Mouse (Mus musculus): ENCODE data around the gene Olfr1499.
"Not testable (repeated sequence)": the region's sequence is repeated elsewhere in the genome, so short reads cannot be mapped to it uniquely, and the experiment has no call there.

Olfr1499 gene

DNA sequence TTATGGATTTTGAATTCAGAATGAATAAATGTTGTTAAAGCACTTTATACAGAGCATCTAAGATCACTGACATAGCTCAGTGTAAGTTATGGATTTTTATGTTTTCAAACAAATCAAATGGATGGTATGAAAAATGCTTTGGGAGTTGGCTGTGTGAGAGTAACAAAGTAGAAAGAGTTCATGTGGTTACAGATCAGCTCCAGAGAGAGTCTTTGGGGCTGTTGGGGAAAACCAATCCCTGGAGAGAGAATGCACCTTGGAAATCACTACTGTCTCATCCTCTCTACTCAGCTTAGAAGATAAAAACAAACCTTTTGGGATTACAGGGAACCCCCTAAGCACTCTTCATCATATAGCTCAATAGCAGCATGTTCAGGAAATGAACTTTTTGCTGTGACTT lies at the start of gene Olfr1499:
TSS of gene Olfr1499 (minus strand) at position 101 of the 400 bp plus-strand sequence.
- ATAC-seq (ENCODE audit: low TSS enrichment) = no peak

DNA sequence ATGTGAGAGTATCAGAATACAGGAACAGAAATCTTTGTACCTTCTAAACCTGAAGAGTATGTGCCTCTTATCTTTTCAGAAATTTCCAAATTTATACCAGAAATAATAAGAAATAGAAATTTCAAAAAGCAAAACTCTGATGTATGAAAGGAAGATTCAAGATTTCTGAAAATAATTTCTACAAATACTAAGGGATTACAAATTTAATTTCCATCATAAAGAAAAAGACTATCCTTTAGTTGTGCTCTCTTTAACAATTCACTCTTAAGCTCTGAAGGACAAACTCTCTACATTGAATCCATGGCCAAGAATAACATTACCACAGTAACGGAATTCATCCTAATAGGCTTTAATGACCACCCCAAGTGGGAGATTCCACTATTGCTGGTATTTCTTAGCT lies 42.2 kb upstream of the Olfr1499 start, which contains the start of gene Olfr1502:
TSS of gene Olfr1502 (plus strand) at position 301 of the 400 bp plus-strand sequence.
- no peak for ATAC-seq (ENCODE audit: low TSS enrichment)

DNA sequence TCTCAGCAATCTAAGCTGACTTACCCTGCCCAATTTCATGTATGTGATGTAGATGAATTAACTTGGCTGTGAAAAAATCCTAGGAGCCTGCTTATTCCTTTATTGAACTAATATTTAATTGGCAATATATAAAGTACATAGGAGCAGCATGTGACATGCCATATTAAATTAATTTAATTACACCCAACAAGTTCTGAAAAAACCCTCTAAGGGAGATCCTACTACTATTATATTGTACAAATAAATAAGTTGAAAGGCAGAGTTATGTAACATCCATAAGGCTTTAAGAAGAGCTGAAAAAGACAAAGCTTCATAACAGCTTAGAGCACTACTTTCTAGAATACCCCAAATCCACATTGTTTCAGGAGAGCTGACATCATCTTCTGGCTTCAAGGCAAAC lies 31.3 kb upstream of the Olfr1499 start, which contains the start of gene Olfr1501:
TSS of gene Olfr1501 (minus strand) at position 101 of the 400 bp plus-strand sequence.
- ATAC-seq (ENCODE audit: low TSS enrichment) = not testable (repeated sequence)

DNA sequence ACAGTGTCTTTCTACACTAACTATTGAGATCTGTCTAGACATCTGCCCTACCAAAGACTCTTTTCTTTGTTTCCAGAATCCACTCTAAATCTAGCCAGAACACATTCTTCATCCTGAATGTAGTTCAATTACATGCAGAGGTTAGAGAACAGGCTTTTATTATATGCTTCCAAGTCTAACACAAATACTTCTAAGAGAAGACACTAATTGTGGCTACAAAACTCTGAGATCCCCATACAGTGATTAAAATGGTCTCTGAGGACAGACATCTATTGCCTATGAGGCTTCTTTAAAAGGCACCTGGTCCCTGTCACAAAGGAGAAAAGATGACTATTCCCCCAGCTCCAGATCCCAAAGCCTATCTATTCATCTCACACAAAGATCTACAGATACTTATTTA lies 11.1 kb upstream of the Olfr1499 start, which contains the start of gene Olfr1500:
TSS of gene Olfr1500 (minus strand) at position 101 of the 400 bp plus-strand sequence.
- no peak for ATAC-seq (ENCODE audit: low TSS enrichment)

DNA sequence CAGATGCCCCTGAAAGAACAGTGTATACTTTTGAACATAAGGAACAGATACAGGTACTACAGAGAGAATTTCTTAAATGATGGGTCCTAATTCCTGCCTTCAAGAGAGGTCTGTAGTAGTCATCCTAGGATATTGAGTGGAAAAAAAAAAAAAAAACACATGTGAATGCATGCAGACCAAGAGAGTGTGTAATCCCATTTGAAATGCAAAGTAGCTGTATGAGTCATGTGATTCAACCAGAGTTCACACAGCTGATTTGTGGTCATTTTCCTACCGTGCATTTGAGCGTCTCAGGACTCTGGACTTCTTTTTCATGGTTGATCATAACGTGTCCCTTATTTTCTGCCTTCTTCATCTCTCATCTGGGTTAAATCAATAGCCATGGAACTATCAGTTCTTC lies 9.2 kb upstream of the Olfr1499 start:
- no peak for ATAC-seq (ENCODE audit: low TSS enrichment)

DNA sequence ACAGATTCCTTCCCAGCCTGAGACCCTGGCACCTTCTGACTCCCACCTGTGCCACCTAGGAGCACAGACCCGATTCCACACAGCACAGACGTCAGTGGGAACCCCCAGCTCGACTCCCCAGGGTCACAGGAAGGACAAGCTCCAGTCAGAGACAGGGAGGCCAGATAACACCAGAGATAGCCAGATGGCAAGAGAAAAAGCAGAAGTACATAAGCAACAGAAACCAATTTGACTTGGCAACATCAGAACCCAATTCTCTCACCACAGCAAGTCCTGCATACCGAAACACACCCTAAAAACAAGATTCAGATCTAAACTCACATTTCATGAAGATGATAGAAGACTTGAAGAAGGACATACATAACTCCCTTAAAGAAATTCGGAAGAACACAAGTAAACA lies 1.6 kb upstream of the Olfr1499 start:
- no peak for ATAC-seq (ENCODE audit: low TSS enrichment)

DNA sequence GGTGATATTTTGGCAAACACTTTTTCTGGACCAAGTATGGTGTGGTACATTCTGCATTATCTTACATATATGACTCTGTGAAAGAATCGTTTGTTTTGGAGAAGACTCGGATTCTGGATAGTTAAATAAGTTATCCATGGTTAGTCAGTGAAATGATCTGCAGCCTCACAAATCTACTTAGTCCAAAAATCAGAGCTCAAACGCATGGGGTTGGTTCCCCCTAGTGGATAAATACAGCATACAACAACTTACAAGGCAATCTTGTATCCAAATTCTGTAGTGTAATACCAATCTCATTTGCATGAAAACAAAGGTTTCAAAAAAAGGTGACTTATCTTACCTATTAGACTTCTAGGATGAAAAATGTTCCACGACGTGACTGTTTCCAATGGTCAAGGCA lies 420 bp downstream of the Olfr1499 start:
- ATAC-seq (ENCODE audit: low TSS enrichment) = peak; percentile 91

DNA sequence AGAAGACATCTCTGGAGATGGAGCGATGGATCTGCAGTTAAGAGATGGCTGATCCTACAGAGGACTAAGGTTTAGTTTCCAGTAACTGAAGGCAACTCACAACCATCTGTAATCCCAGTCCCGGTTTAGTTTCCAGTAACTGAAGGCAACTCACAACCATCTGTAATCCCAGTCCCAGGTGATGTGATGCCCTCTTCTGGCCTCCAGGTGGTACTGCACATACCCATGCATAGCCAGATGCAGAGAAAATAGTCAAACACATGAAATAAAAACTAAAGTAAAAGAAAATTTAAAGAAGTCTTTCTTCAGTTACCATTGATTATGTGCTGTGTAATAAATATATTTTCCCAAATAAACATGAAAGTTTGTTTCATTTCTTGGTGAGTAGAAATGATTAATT lies 6.4 kb downstream of the Olfr1499 start:
- no peak for ATAC-seq (ENCODE audit: low TSS enrichment)

DNA sequence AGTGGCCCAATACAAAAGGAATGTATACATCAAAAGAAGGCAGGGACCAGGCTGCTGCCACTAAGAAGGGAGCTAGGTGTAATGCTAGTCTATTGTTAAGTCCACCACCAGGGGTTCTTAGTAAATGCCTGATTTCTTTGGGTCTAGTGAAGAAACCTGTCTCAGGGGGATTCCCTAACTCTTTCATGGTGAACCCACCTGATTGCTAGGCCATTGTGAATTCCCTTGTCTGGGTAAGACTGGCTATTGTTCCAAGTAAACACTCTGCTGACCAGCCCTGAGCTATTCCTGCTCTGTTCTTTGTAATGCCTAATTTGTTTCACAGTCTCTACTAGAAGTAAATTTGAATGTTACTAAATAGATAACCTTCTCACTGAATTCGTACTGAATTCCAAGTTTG lies 13.8 kb downstream of the Olfr1499 start:
- not testable (repeated sequence) for ATAC-seq (ENCODE audit: low TSS enrichment)

DNA sequence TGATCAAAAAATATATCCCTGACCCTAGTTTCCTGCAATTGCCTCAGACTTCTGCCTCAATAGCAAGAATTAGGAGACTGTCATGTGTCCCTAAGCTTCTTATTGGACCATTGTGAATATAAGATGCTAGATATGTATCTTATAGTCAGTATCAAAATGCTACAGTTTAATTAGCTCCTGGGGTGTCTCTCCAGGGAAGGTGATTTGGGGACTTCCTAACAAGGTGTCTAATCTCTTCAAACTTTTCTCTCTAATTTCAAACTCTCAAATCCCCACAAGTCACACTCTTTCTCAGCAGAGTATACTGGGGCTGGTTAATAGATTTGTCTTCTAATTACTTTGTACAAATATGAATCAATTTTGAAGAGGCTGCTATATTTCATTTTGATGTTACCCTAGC lies 21.1 kb downstream of the Olfr1499 start, which contains the start of gene Olfr1497:
TSS of gene Olfr1497 (minus strand) at position 101 of the 400 bp plus-strand sequence.
- no peak for ATAC-seq (ENCODE audit: low TSS enrichment)

DNA sequence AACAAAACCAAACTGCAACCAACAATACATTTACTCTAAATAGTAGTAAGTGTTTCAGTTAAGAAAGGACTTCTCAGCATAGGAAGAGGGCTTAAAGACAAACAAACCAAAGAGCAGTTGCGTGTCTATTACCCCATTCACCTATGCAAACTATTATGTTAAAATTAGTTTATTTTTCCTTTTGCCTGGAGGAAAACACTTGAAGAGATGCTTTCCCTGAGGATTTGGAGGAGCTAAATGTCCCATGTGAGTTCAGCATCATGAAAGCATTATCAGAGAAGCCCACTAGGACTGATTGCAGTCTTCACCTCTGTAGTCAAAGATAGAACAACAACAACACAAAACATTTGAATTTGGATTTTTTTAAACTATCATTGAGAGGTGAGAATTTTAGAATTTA lies 41.7 kb downstream of the Olfr1499 start, which contains the start of gene Olfr1496:
TSS of gene Olfr1496 (plus strand) at position 301 of the 400 bp plus-strand sequence.
- no peak for ATAC-seq (ENCODE audit: low TSS enrichment)

DNA sequence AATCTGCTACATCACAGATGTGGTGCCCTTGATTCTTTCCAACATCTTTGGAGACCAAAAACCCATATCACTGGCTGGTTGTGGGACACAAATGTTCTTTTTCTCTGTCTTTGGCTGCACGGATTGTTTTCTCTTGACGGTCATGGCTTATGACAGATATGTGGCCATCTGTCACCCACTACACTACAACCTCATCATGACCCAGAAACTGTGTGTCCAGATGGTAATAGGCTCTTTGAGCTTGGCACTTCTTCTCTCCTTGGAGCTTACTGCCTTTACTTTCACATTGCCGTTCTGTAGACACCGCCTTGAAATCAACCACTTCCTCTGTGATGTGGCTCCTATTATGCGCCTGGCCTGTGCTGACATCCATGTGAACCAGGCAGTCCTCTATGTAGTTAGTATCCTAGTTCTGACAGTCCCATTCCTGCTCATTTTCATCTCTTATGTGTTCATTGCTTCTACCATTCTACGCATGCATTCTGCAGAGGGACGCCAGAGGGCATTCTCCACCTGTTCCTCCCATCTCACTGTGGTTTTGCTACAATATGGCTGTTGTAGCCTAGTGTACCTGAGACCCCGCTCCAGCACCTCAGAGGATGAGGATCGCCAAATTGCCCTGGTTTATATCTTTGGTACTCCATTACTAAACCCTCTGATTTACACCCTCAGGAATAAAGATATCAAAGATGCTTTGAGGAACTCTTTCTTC lies 50.5 kb downstream of the Olfr1499 start:
- no peak for ATAC-seq (ENCODE audit: low TSS enrichment)

DNA sequence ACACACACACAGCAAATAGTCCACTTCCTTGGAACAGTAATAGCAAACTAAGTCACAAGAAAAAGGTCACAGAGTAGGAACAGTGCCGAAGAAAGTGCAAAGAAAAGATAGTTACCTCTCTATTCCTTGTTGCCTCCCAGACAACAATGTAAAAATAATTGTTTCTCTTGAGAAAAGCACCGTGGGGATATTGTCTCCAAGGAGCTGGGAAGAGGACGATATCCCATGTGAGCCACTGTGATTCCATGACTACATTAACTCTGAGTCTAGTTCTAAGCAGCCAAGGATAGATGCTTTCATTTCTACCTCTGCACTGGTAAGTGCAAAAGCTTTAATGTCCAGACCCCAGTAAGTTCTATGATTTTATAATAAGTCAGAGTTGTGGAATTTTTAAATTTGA lies 54.9 kb downstream of the Olfr1499 start, which contains the start of gene Olfr1495:
TSS of gene Olfr1495 (plus strand) at position 301 of the 400 bp plus-strand sequence.
- no peak for ATAC-seq (ENCODE audit: low TSS enrichment)
